Mouse (Mus musculus): ENCODE data around the gene Rexo5. TPM values are rescaled to one million over a fixed set of nuclear protein-coding genes. Genes with fewer than 3 reads are reported as not detected.
A peak's percentile ranks its signal among the peaks of the same experiment; 100 is the strongest.

The Rexo5 gene
- polyA plus RNA-seq, 1 experiment from 2014 or later, result 27.3 TPM

- Histone ChIP-seq H3K4me1 (replicated peaks) (no peaks in the 10 kb centered on the region), H3K27ac (no peak overlapping the region), H3K4me3 (no peak overlapping the region), H3K36me3 (peaks cover 36% of the 10 kb centered on the region), H3K9me3 (no peaks in the 10 kb centered on the region), H3K27me3 (ENCODE audit: insufficient read depth, poor library complexity, severe bottlenecking) (no peaks in the 10 kb centered on the region)
- no peak for DNase-seq (ENCODE audit: low spot score)
- 86% methylated on average over 5 of the region's 5 CpGs for WGBS
Observed at GRCm38 (mm10) chr7:119850737-119851136, 56.9 kb downstream of the Rexo5 start.

GRCm38 (mm10) chr7:119852494-119852893, 58.7 kb downstream of the Rexo5 start:
- H3K4me1 ChIP-seq (replicated peaks), result no peaks in the 10 kb centered on the region
- H3K9me3 ChIP-seq, result no peaks in the 10 kb centered on the region
- no peak overlapping the region for H3K27ac ChIP-seq
- no peaks in the 10 kb centered on the region for H3K27me3 ChIP-seq (ENCODE audit: insufficient read depth, poor library complexity, severe bottlenecking)
- H3K36me3 ChIP-seq, result peaks cover 47% of the 10 kb centered on the region
- H3K4me3 ChIP-seq, result no peak overlapping the region
- DNase-seq (ENCODE audit: low spot score), result no peak

GRCm38 (mm10) chr7:119853186-119853585, 59.4 kb downstream of the Rexo5 start:
- H3K4me1 ChIP-seq (replicated peaks), result no peaks in the 10 kb centered on the region
- H3K27ac ChIP-seq, result no peak overlapping the region
- no peaks in the 10 kb centered on the region for H3K27me3 ChIP-seq (ENCODE audit: insufficient read depth, poor library complexity, severe bottlenecking)
- WGBS, result 93% methylated on average over 1 of the region's 1 CpGs
- H3K4me3 ChIP-seq, result no peak overlapping the region
- DNase-seq (ENCODE audit: low spot score), result no peak
- H3K36me3 ChIP-seq, result peaks cover 53% of the 10 kb centered on the region
- H3K9me3 ChIP-seq, result no peaks in the 10 kb centered on the region

GRCm38 (mm10) chr7:119854362-119854761, 60.6 kb downstream of the Rexo5 start:
- WGBS, result 95% methylated on average over 2 of the region's 2 CpGs
- no peaks in the 10 kb centered on the region for H3K27me3 ChIP-seq (ENCODE audit: insufficient read depth, poor library complexity, severe bottlenecking)
- H3K27ac ChIP-seq, result no peak overlapping the region
- DNase-seq (ENCODE audit: low spot score), result no peak
- no peak overlapping the region for H3K4me3 ChIP-seq
- H3K9me3 ChIP-seq, result no peaks in the 10 kb centered on the region
- peaks cover 63% of the 10 kb centered on the region for H3K36me3 ChIP-seq
- 0 out of 2 replicates have a peak, but pooled peaks cover under 1% of the 10 kb centered on the region for H3K4me1 ChIP-seq (replicated peaks)

GRCm38 (mm10) chr7:119855031-119855430, 61.2 kb downstream of the Rexo5 start:
- Histone ChIP-seq H3K4me1 (replicated peaks) (peaks cover 6% of the 10 kb centered on the region; the same call in 1 of the 2 replicates), H3K27ac (no peak overlapping the region), H3K9me3 (no peaks in the 10 kb centered on the region), H3K4me3 (no peak overlapping the region), H3K36me3 (peaks cover 67% of the 10 kb centered on the region), H3K27me3 (ENCODE audit: insufficient read depth, poor library complexity, severe bottlenecking) (no peaks in the 10 kb centered on the region)
- no peak for DNase-seq (ENCODE audit: low spot score)

GRCm38 (mm10) chr7:119859476-119859875, 65.7 kb downstream of the Rexo5 start:
- no peak for DNase-seq (ENCODE audit: low spot score)
- peaks cover 39% of the 10 kb centered on the region for H3K36me3 ChIP-seq
- 89% methylated on average over 6 of the region's 6 CpGs for WGBS
- H3K27me3 ChIP-seq (ENCODE audit: insufficient read depth, poor library complexity, severe bottlenecking), result no peaks in the 10 kb centered on the region
- no peak overlapping the region for H3K27ac ChIP-seq
- no peak overlapping the region for H3K4me3 ChIP-seq
- no peaks in the 10 kb centered on the region for H3K9me3 ChIP-seq
- H3K4me1 ChIP-seq (replicated peaks), result peaks cover 36% of the 10 kb centered on the region

GRCm38 (mm10) chr7:119860116-119860515, 66.3 kb downstream of the Rexo5 start:
- Histone ChIP-seq H3K36me3 (peaks cover 35% of the 10 kb centered on the region), H3K4me3 (no peak overlapping the region), H3K27me3 (ENCODE audit: insufficient read depth, poor library complexity, severe bottlenecking) (no peaks in the 10 kb centered on the region), H3K4me1 (replicated peaks) (peaks cover 36% of the 10 kb centered on the region), H3K27ac (peak overlapping the region; percentile 64; the same call in 1 of the 2 replicates), H3K9me3 (no peaks in the 10 kb centered on the region)
- no peak for DNase-seq (ENCODE audit: low spot score)
- 97% methylated on average over 3 of the region's 3 CpGs for WGBS

- Histone ChIP-seq H3K9me3 (no peaks in the 10 kb centered on the region), H3K27ac (peak overlapping the region; percentile 64), H3K4me3 (no peak overlapping the region), H3K27me3 (ENCODE audit: insufficient read depth, poor library complexity, severe bottlenecking) (no peaks in the 10 kb centered on the region), H3K36me3 (peaks cover 35% of the 10 kb centered on the region), H3K4me1 (replicated peaks) (peaks cover 36% of the 10 kb centered on the region)
- 94% methylated on average over 2 of the region's 2 CpGs for WGBS
- DNase-seq (ENCODE audit: low spot score), result no peak
Observed at GRCm38 (mm10) chr7:119860554-119860953, 66.7 kb downstream of the Rexo5 start.

GRCm38 (mm10) chr7:119860971-119861334, 67.1 kb downstream of the Rexo5 start:
- H3K27ac ChIP-seq, result peak overlapping the region; percentile 79; the same call in 1 of the 2 replicates
- no peaks in the 10 kb centered on the region for H3K27me3 ChIP-seq (ENCODE audit: insufficient read depth, poor library complexity, severe bottlenecking)
- H3K4me3 ChIP-seq, result no peak overlapping the region
- peaks cover 35% of the 10 kb centered on the region for H3K36me3 ChIP-seq
- no peak for DNase-seq (ENCODE audit: low spot score)
- H3K9me3 ChIP-seq, result no peaks in the 10 kb centered on the region
- H3K4me1 ChIP-seq (replicated peaks), result peaks cover 36% of the 10 kb centered on the region

GRCm38 (mm10) chr7:119861335-119862091, 67.7 kb downstream of the Rexo5 start:
- DNase-seq (ENCODE audit: low spot score), result peak; percentile 63
- peak overlapping the region; percentile 79 for H3K27ac ChIP-seq
- WGBS, result 35% methylated on average over 6 of the region's 6 CpGs
- no peaks in the 10 kb centered on the region for H3K9me3 ChIP-seq
- peak overlapping the region; percentile 11; the same call in 1 of the 2 replicates for H3K4me3 ChIP-seq
- H3K27me3 ChIP-seq (ENCODE audit: insufficient read depth, poor library complexity, severe bottlenecking), result no peaks in the 10 kb centered on the region
- peaks cover 31% of the 10 kb centered on the region for H3K36me3 ChIP-seq
- peaks cover 36% of the 10 kb centered on the region for H3K4me1 ChIP-seq (replicated peaks)

GRCm38 (mm10) chr7:119862167-119862566, 68.4 kb downstream of the Rexo5 start:
- Histone ChIP-seq H3K36me3 (peaks cover 25% of the 10 kb centered on the region), H3K4me3 (no peak overlapping the region), H3K27ac (peak overlapping the region; percentile 79), H3K27me3 (ENCODE audit: insufficient read depth, poor library complexity, severe bottlenecking) (no peaks in the 10 kb centered on the region), H3K9me3 (no peaks in the 10 kb centered on the region), H3K4me1 (replicated peaks) (peaks cover 36% of the 10 kb centered on the region)
- DNase-seq (ENCODE audit: low spot score), result no peak
- WGBS, result 69% methylated on average over 1 of the region's 1 CpGs

GRCm38 (mm10) chr7:119864500-119864899, 70.7 kb downstream of the Rexo5 start:
- Histone ChIP-seq H3K36me3 (peaks cover 3% of the 10 kb centered on the region), H3K27ac (no peak overlapping the region), H3K27me3 (ENCODE audit: insufficient read depth, poor library complexity, severe bottlenecking) (no peaks in the 10 kb centered on the region), H3K9me3 (no peaks in the 10 kb centered on the region), H3K4me3 (no peak overlapping the region), H3K4me1 (replicated peaks) (peaks cover 34% of the 10 kb centered on the region)
- 93% methylated on average over 5 of the region's 5 CpGs for WGBS
- DNase-seq (ENCODE audit: low spot score), result no peak

- Histone ChIP-seq H3K9me3 (no peaks in the 10 kb centered on the region), H3K36me3 (no peaks in the 10 kb centered on the region), H3K27ac (no peak overlapping the region), H3K27me3 (ENCODE audit: insufficient read depth, poor library complexity, severe bottlenecking) (no peaks in the 10 kb centered on the region), H3K4me1 (replicated peaks) (peaks cover 19% of the 10 kb centered on the region), H3K4me3 (no peak overlapping the region)
- 84% methylated on average over 1 of the region's 1 CpGs for WGBS
- no peak for DNase-seq (ENCODE audit: low spot score)
Observed at GRCm38 (mm10) chr7:119866136-119866535, 72.3 kb downstream of the Rexo5 start.

Measured in hindbrain, embryonic 10.5 days (tissue).